Mouse (Mus musculus): Measurements from ENCODE around the gene Fhad1.

Gene Fhad1

GRCm38 (mm10) chr4:141886385-141886968, 128.4 kb downstream of the Fhad1 start:
- no peak for DNase-seq (ENCODE audit: low spot score in 2 of 2)

GRCm38 (mm10) chr4:141885451-141885850, 129.4 kb downstream of the Fhad1 start:
- no peak for DNase-seq (ENCODE audit: low spot score in 2 of 2)

GRCm38 (mm10) chr4:141882858-141883257, 132.0 kb downstream of the Fhad1 start:
- DNase-seq (ENCODE audit: low spot score in 2 of 2) = no peak

GRCm38 (mm10) chr4:141881950-141882349, 132.9 kb downstream of the Fhad1 start:
- DNase-seq (ENCODE audit: low spot score in 2 of 2) = no peak

GRCm38 (mm10) chr4:141881289-141881914, 133.5 kb downstream of the Fhad1 start:
- no peak for DNase-seq (ENCODE audit: low spot score in 2 of 2)

- DNase-seq (ENCODE audit: low spot score in 2 of 2) = no peak
Observed at GRCm38 (mm10) chr4:141879875-141880274, 135.0 kb downstream of the Fhad1 start.

GRCm38 (mm10) chr4:141879074-141879473, 135.8 kb downstream of the Fhad1 start:
- DNase-seq (ENCODE audit: low spot score in 2 of 2) = no peak

- DNase-seq (ENCODE audit: low spot score in 2 of 2) = no peak
Observed at GRCm38 (mm10) chr4:141878621-141879020, 136.3 kb downstream of the Fhad1 start.

GRCm38 (mm10) chr4:141875481-141876108, 139.3 kb downstream of the Fhad1 start:
- DNase-seq (ENCODE audit: low spot score in 2 of 2) = no peak

GRCm38 (mm10) chr4:141874601-141875460, 140.1 kb downstream of the Fhad1 start, which contains the start of gene Efhd2:
Efhd2 (minus strand) TSS chr4:141874920.
- peak; percentile 38 to 72 for DNase-seq (ENCODE audit: low spot score in 2 of 2)

GRCm38 (mm10) chr4:141874111-141874600, 140.7 kb downstream of the Fhad1 start:
- DNase-seq (ENCODE audit: low spot score in 2 of 2) = no peak

GRCm38 (mm10) chr4:141872977-141873376, 141.9 kb downstream of the Fhad1 start:
- DNase-seq (ENCODE audit: low spot score in 2 of 2) = no peak

- peak in 1 of 2 experiments; percentile 25 for DNase-seq (ENCODE audit: low spot score in 2 of 2)
Observed at GRCm38 (mm10) chr4:141871909-141872308, 143.0 kb downstream of the Fhad1 start.

GRCm38 (mm10) chr4:141871333-141871725, 143.6 kb downstream of the Fhad1 start:
- DNase-seq (ENCODE audit: low spot score in 2 of 2) = no peak

- peak in 1 of 2 experiments; percentile 54 for DNase-seq (ENCODE audit: low spot score in 2 of 2)
Observed at GRCm38 (mm10) chr4:141870666-141871332, 144.1 kb downstream of the Fhad1 start.

- DNase-seq (ENCODE audit: low spot score in 2 of 2) = no peak
Observed at GRCm38 (mm10) chr4:141869436-141870215, 145.3 kb downstream of the Fhad1 start.

- no peak for DNase-seq (ENCODE audit: low spot score in 2 of 2)
Observed at GRCm38 (mm10) chr4:141868051-141868450, 146.8 kb downstream of the Fhad1 start.

GRCm38 (mm10) chr4:141867498-141867897, 147.4 kb downstream of the Fhad1 start:
- peak; percentile 51 to 78 for DNase-seq (ENCODE audit: low spot score in 2 of 2)

GRCm38 (mm10) chr4:141866933-141867490, 147.9 kb downstream of the Fhad1 start:
- no peak for DNase-seq (ENCODE audit: low spot score in 2 of 2)

GRCm38 (mm10) chr4:141865600-141865999, 149.3 kb downstream of the Fhad1 start:
- no peak for DNase-seq (ENCODE audit: low spot score in 2 of 2)

All from cerebellum, postnatal 4 days (tissue).